Mouse (Mus musculus) cerebellum, adult 2 months (tissue): Measurements from ENCODE around the gene Tenm3.

Experiments used
- CTCF ChIP-seq: fragments of 200-500 bp; IDR thresholded peaks from 2 replicates; pipeline ENCODE4 v1.5.1; 2011; ENCODE audit warnings: low read depth, mild to moderate bottlenecking, control low read depth, low read length, moderate library complexity, borderline replicate concordance; ENCODE audit not compliant: insufficient read depth
- POLR2A ChIP-seq: fragments of 200-500 bp; IDR thresholded peaks from 2 replicates; pipeline ENCODE4 v1.6.1; 2011; ENCODE audit warnings: low read length, control low read depth, borderline replicate concordance; ENCODE audit not compliant: insufficient read depth

- TF ChIP-seq CTCF (no peak), POLR2A (no peak)
These were observed 623.1 kb downstream of the Tenm3 start for GRCm38 (mm10) chr8:48220529-48221181.
